Mouse (Mus musculus): ENCODE measurements at regions not wholly inside any gene's neighbourhood (a gene's known extent, or its start where the extent isn't known, plus 50 kb on each side); places are given as distances from the start of the nearest gene placed in this dataset.

DNA sequence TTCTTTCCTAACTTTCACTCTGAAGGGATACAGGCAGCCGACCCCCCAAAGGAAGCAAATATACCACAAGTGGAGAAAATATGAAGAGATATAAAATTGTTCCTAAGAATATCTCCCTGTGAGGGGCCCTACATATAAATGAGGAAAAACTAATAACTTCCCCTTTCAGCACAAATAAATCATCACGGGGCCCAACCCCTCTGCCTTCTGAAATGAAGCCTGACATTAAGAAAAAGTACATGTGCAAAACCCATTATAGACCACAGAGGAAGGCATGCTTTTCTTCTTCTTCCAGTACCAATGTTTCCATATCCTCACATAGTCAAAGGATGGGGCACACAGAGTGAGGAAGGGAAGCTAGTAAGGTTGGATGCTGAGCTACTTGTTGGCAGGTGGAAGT, 317.0 kb downstream of the Ttll7 start:
- TF ChIP-seq CTCF (conservative IDR thresholded peaks at IDR 0.05; ENCODE audit: low read length) (no peak), POU5F1 (IDR thresholded peaks at IDR 0.05; ENCODE audit: borderline replicate concordance, low read length) (no peak), NANOG (IDR thresholded peaks at IDR 0.05; ENCODE audit: borderline replicate concordance, low read length) (no peak)
